Mouse (Mus musculus) heart, adult 2 months (tissue): Measurements from ENCODE around the gene Gm4881.

Experiments
- CTCF ChIP-seq: fragments of 200-600 bp; IDR thresholded peaks from 2 replicates; pipeline ENCODE4 v1.8.1; 2022; ENCODE audit warnings: antibody characterized with exemption, mild to moderate bottlenecking, moderate library complexity
- EP300 ChIP-seq: fragments of 200-500 bp; IDR thresholded peaks from 2 replicates; pipeline ENCODE4 v1.6.1; 2011; ENCODE audit warnings: low read depth, low read length, control low read depth; ENCODE audit not compliant: insufficient read depth
- POLR2A ChIP-seq: fragments of 200-500 bp; IDR thresholded peaks from 2 replicates; pipeline ENCODE4 v1.6.1; 2011; ENCODE audit warnings: mild to moderate bottlenecking, low read depth, low read length, control low read depth; ENCODE audit not compliant: insufficient read depth

DNA sequence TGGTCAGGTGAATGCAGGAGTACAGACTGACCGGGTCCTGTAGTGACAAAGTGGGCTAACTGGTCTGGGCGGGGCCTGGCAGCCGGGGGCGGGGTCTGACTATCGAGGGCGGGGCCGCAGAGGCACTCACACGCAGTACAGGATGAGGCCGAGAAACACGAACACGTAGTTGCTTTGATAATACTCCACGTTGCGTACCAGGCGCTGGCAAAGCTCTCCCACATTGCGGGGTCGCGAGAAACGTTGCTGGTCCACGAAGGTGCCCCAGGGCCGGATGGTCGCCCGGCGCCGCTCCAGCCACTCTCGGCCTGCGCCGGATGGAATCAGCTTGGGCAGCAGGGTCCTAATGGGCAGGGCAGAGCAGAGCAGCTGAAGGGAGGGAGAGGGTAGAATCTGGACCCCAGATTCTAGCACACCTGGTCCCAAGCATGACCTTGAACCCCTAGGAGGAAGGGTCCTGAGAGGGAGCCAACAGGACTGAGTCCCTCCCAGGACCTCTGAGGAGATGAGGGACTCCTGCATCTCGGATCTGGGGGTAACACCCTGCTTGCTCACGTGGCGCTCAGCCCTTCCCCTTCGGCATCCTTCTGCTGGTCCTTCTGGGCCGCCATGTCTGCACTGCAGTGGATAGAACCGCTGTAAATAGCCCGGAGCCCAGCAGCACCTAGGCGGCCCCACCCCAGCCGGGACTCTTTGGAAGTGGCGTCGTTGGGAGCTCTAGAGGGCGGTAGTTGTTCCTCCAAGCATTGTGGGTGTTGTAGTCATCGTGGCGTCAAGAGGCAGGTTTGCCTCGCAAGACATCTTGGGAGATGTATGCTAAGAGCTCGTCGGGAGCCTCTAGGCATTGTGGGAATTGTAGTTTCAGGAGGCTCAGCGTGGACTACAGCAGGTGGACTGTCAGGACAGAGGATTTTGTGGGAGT is 27.9 kb upstream of the Gm4881 start, which contains the start of gene Rabac1:
- peak; percentile 59 for TF ChIP-seq CTCF
- TF ChIP-seq EP300, result 0 out of 2 replicates have a peak, but pooled peaks have one; percentile 23
- TF ChIP-seq POLR2A, result peak; percentile 94
